Mouse (Mus musculus) midbrain, embryonic 15.5 days (tissue): ENCODE data around the gene Casq2. TPM values are rescaled to one million over a fixed set of nuclear protein-coding genes. Genes with fewer than 3 reads are reported as not detected.

Experiments used
- ATAC-seq: fragments of 200-750 bp; cut with Nextera tagmentation; replicated peaks from 2 replicates; pipeline ENCODE4 v1.8.0; 2017; ENCODE audit warnings: moderate TSS enrichment
- H3K27ac ChIP-seq: fragments of 300-500 bp; sonication (generic); 2 replicates; pipeline ENCODE4 v1.5.1; 2015; ENCODE audit warnings: mild to moderate bottlenecking, inconsistent platforms
- H3K27me3 ChIP-seq: fragments of 300-500 bp; sonication (generic); replicated peaks from 2 replicates; pipeline ENCODE4 v1.6.1; 2015; ENCODE audit warnings: inconsistent platforms
- H3K36me3 ChIP-seq: fragments of 300-500 bp; sonication (generic); replicated peaks from 2 replicates; pipeline ENCODE4 v1.6.1; 2015; ENCODE audit warnings: inconsistent platforms
- H3K4me1 ChIP-seq: fragments of 300-500 bp; sonication (generic); 2 replicates; pipeline ENCODE4 v1.6.1; 2015; ENCODE audit warnings: inconsistent platforms
- H3K4me2 ChIP-seq: fragments of 300-500 bp; sonication (generic); 2 replicates; pipeline ENCODE4 v1.6.1; 2015; ENCODE audit warnings: inconsistent platforms, mild to moderate bottlenecking, moderate library complexity
- H3K4me3 ChIP-seq: fragments of 300-500 bp; sonication (generic); 2 replicates; pipeline ENCODE4 v1.5.1; 2015; ENCODE audit warnings: mild to moderate bottlenecking, inconsistent platforms
- H3K9ac ChIP-seq: fragments of 300-500 bp; sonication (generic); 2 replicates; pipeline ENCODE4 v1.6.1; 2015; ENCODE audit warnings: mild to moderate bottlenecking, inconsistent platforms
- H3K9me3 ChIP-seq: fragments of 300-500 bp; sonication (generic); 2 replicates; pipeline ENCODE4 v1.6.1; 2016; ENCODE audit warnings: inconsistent platforms
- WGBS: fragments of 180-500 bp; shearing (Covaris S2); methylation state at CpG from one replicate; pipeline ENCODE4 v1.1.7; 2015; ENCODE audit warnings: mixed read lengths; 5-methylcytosine and 5-hydroxymethylcytosine counted together
- polyA plus RNA-seq: library from polyadenylated mRNA; unstranded; fragments of >200 nt; fragmentation: Nextera tagmentation; extraction: Ambion mirVana; gene quantifications from 2 replicates; pipeline ENCODE4 v1.2.1, GENCODE M21; 2015

Casq2 gene
- polyA plus RNA-seq, 1 experiment from 2014 or later: 0.25 TPM

DNA sequence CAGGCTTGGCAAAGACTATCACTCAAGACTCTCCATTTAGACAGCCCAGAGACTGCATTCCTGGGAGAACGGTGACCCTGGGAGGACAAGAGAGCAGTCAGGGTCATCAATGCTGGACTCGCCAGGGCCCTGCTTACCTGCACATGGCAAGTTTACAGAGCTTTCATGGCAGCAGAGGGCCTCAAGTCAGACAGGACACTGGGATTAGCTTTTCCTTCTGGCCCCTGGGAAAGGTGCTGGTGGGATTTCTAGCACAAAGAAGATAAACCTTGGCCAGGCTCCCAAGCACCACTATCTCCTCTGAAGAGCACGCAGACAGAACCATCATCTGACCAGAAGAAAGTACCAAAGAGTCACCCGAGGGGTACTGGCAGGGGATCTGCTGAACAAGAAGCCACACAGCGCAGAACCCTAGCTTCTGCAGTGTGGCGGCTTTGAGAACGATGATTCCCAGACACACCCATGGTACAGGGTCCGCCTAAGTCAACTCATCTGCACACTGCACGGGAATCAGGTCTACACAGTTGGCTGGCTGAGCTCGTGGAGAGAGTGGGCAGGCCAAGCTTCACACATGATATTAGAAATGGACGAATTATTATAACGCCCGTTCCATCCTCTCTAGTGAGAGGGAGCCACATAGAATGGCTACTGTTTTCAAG lies 1.3 kb upstream of the Casq2 start:
- Histone ChIP-seq H3K27me3 (0 out of 2 replicates have a peak, but pooled peaks cover 5% of the 10 kb centered on the region), H3K36me3 (no peaks in the 10 kb centered on the region), H3K9me3 (no peaks in the 10 kb centered on the region), H3K4me2 (no peak overlapping the region), H3K4me3 (no peak overlapping the region), H3K4me1 (0 out of 2 replicates have a peak, but pooled peaks cover 4% of the 10 kb centered on the region), H3K9ac (no peak overlapping the region), H3K27ac (no peak overlapping the region)
- WGBS: 63% methylated on average over 13 of the region's 13 CpGs
- no peak for ATAC-seq

DNA sequence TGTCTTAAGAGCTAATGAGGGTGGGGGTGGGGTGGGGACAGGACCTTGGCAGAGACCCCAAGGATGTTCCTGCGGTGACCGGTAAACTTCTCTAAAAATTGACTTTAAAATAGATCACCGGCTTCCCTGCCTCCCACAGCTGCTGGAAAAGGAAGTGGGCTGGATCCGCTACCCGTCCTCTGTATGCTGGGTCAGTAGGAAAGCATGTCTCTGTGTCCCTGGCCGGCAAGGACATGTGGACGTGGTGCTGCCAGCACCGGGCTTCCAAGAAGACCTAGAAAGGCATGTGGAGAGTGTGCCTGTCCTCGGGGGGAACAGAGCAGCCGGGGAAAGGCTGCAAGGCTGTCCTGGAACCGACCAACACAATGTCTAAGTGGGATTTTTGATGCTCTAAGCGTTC lies 496 bp upstream of the Casq2 start:
- no peak overlapping the region for H3K4me2 ChIP-seq
- no peaks in the 10 kb centered on the region for H3K9me3 ChIP-seq
- H3K27me3 ChIP-seq: 0 out of 2 replicates have a peak, but pooled peaks cover 5% of the 10 kb centered on the region
- H3K4me1 ChIP-seq: 0 out of 2 replicates have a peak, but pooled peaks cover 4% of the 10 kb centered on the region
- H3K9ac ChIP-seq: no peak overlapping the region
- no peak for ATAC-seq
- WGBS: 39% methylated on average over 12 of the region's 12 CpGs
- no peak overlapping the region for H3K4me3 ChIP-seq
- H3K27ac ChIP-seq: no peak overlapping the region
- no peaks in the 10 kb centered on the region for H3K36me3 ChIP-seq

DNA sequence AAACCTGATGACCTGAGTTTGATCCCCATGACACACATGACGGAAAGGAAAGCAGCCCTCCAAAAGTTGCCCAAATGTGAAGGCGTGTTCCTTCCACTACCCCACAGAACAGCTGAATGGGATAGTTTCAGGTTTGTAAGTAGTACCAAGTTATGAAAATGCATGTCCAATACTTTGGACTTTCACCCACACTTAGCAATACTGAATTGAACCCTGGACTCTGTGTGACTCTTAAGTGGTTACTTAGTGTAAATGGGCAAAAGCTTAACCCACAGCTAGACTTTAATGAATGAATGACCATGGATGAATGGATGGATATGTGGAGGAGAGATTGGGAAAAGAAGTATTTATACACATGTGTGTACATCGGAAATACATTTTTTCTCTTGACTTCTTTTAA lies 8.6 kb downstream of the Casq2 start:
- 88% methylated on average over 3 of the region's 3 CpGs for WGBS
- no peaks in the 10 kb centered on the region for H3K36me3 ChIP-seq
- H3K9ac ChIP-seq: no peak overlapping the region
- H3K27me3 ChIP-seq: no peaks in the 10 kb centered on the region
- H3K4me1 ChIP-seq: no peaks in the 10 kb centered on the region
- H3K4me3 ChIP-seq: no peak overlapping the region
- no peak overlapping the region for H3K27ac ChIP-seq
- no peaks in the 10 kb centered on the region for H3K9me3 ChIP-seq
- ATAC-seq: no peak
- H3K4me2 ChIP-seq: no peak overlapping the region

DNA sequence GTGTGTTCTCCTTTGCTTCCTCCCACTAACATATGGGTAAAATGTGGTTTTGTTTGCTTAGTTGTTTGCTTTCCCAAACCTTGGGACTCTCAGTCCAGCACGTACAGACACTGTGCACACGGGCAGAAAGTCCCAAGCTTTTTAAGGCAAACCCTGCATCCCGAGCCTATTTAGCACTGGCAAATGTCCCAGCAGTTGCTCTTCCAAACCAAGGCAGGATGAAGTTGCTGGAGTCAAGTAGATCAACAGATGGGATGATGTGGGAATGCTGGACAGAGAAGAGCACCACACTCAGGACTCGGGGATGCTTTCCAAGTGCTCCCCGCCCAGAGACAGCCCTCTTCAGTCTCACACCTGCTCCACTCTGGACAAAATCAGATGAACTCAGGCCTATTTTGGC lies 9.2 kb downstream of the Casq2 start:
- no peaks in the 10 kb centered on the region for H3K9me3 ChIP-seq
- ATAC-seq: no peak
- no peaks in the 10 kb centered on the region for H3K4me1 ChIP-seq
- H3K4me3 ChIP-seq: no peak overlapping the region
- no peak overlapping the region for H3K27ac ChIP-seq
- H3K9ac ChIP-seq: no peak overlapping the region
- H3K27me3 ChIP-seq: no peaks in the 10 kb centered on the region
- no peak overlapping the region for H3K4me2 ChIP-seq
- no peaks in the 10 kb centered on the region for H3K36me3 ChIP-seq
- 87% methylated on average over 5 of the region's 5 CpGs for WGBS

DNA sequence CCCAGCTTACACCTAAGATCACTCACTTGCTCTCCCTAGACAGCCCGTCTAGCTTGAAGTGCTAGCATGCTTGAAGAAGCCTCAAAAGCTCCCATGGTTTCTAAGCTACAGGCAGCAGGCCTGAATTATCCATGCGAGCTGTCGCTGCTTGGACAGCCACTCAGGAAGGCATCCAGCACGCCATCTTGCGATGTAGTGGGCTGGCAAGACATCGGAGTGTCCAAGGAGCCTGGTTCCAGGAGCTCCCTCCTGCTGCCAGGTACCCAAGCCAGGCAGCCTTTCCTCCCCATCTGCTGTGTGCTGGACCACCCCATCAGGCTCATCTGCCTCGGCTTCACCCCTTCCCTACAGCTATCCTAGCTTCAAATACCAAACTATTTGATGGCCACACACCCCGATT lies 10.2 kb downstream of the Casq2 start:
- H3K27me3 ChIP-seq: no peaks in the 10 kb centered on the region
- H3K9me3 ChIP-seq: no peaks in the 10 kb centered on the region
- 84% methylated on average over 8 of the region's 8 CpGs for WGBS
- H3K4me2 ChIP-seq: no peak overlapping the region
- H3K4me1 ChIP-seq: no peaks in the 10 kb centered on the region
- H3K9ac ChIP-seq: no peak overlapping the region
- no peak for ATAC-seq
- no peaks in the 10 kb centered on the region for H3K36me3 ChIP-seq
- H3K4me3 ChIP-seq: no peak overlapping the region
- no peak overlapping the region for H3K27ac ChIP-seq

DNA sequence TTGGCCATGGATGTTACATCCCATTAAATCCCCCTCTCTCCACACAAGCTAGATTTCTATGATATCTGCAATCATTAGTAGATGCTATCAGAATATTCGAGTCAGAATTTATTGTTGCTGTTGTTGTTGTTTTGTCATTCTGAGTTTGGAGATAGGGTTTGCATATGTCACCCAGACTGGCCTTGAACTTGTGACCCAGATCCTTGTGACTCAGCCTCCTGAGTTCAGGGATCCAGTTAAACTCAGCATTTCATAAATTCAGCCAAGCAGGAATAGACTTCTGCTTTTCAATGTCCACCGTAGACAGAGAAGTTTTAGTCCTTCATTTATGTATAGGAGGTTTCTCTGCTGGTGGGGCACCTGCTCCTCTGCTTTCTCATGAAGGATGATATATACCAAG lies 10.8 kb downstream of the Casq2 start:
- no peaks in the 10 kb centered on the region for H3K9me3 ChIP-seq
- H3K36me3 ChIP-seq: no peaks in the 10 kb centered on the region
- H3K27ac ChIP-seq: no peak overlapping the region
- no peaks in the 10 kb centered on the region for H3K4me1 ChIP-seq
- 92% methylated on average over 2 of the region's 2 CpGs for WGBS
- no peak for ATAC-seq
- H3K9ac ChIP-seq: no peak overlapping the region
- H3K27me3 ChIP-seq: no peaks in the 10 kb centered on the region
- no peak overlapping the region for H3K4me2 ChIP-seq
- no peak overlapping the region for H3K4me3 ChIP-seq

DNA sequence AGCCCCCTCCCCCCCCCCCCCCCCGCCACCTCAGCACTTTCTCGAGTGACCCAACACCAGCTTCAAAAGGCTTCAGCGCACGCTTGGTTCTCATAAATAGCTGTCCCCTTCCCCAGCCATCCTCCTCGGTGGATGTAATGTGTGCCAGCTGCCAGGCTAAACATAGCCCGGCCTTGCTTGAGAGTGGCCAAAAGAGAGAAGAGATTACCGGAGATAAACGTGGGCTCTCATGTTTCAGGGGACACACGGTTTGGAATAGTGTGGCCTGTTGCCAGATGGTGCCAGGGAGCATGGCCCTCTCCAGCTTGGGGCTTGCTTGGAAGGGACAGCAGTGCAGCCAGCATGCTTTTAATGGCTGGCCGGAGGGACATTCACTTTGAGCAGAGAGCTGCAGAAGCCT lies 13.0 kb downstream of the Casq2 start:
- Histone ChIP-seq H3K36me3 (no peaks in the 10 kb centered on the region), H3K9me3 (no peaks in the 10 kb centered on the region), H3K4me3 (no peak overlapping the region), H3K27me3 (no peaks in the 10 kb centered on the region), H3K27ac (no peak overlapping the region), H3K4me2 (no peak overlapping the region), H3K9ac (no peak overlapping the region), H3K4me1 (no peaks in the 10 kb centered on the region)
- WGBS: 61% methylated on average over 10 of the region's 10 CpGs
- no peak for ATAC-seq

DNA sequence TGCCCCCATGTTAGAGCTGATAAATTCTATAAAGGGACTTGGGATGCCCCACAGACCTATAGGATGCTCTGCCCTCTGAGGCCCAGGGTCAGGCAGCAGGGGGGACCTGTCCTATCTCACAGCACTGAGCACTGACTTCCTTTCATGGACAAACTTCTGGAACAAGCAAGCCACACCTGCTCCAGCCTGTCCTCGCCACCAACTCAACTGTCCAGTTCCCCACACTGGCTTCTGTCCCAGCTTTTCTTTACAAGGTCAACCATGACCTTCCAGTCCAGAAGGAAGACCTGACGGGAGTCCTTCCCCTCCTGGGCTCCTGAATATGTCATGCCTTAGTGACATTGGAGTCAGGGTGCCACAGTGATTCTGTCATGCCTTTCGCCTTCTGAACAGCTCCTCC lies 13.6 kb downstream of the Casq2 start:
- H3K4me3 ChIP-seq: no peak overlapping the region
- 94% methylated on average over 3 of the region's 3 CpGs for WGBS
- no peak overlapping the region for H3K4me2 ChIP-seq
- no peaks in the 10 kb centered on the region for H3K4me1 ChIP-seq
- H3K36me3 ChIP-seq: no peaks in the 10 kb centered on the region
- H3K9ac ChIP-seq: no peak overlapping the region
- H3K9me3 ChIP-seq: no peaks in the 10 kb centered on the region
- H3K27me3 ChIP-seq: no peaks in the 10 kb centered on the region
- no peak for ATAC-seq
- H3K27ac ChIP-seq: no peak overlapping the region

DNA sequence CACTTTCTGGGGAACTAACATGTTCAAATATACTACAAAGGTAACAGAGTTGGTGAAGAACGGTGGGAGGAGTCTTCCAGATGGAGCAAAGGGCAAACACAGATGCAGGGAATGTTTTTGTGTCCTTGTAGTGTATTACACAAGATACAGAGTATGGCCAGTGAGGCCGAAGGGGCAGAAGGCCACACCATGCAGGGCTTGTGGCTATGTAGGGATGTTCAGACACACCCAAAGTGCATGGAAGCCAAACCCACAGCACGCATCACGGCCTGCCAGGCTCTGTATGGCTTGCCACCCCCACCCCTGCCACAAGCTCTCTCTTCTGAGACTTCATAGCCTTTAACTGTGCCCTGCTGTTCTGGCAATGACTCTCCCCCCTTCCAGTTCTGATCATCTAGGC lies 15.2 kb downstream of the Casq2 start:
- no peak for ATAC-seq
- no peaks in the 10 kb centered on the region for H3K27me3 ChIP-seq
- WGBS: 93% methylated on average over 4 of the region's 4 CpGs
- H3K9me3 ChIP-seq: no peaks in the 10 kb centered on the region
- H3K9ac ChIP-seq: no peak overlapping the region
- no peaks in the 10 kb centered on the region for H3K36me3 ChIP-seq
- H3K27ac ChIP-seq: no peak overlapping the region
- H3K4me3 ChIP-seq: no peak overlapping the region
- no peaks in the 10 kb centered on the region for H3K4me1 ChIP-seq
- H3K4me2 ChIP-seq: no peak overlapping the region

DNA sequence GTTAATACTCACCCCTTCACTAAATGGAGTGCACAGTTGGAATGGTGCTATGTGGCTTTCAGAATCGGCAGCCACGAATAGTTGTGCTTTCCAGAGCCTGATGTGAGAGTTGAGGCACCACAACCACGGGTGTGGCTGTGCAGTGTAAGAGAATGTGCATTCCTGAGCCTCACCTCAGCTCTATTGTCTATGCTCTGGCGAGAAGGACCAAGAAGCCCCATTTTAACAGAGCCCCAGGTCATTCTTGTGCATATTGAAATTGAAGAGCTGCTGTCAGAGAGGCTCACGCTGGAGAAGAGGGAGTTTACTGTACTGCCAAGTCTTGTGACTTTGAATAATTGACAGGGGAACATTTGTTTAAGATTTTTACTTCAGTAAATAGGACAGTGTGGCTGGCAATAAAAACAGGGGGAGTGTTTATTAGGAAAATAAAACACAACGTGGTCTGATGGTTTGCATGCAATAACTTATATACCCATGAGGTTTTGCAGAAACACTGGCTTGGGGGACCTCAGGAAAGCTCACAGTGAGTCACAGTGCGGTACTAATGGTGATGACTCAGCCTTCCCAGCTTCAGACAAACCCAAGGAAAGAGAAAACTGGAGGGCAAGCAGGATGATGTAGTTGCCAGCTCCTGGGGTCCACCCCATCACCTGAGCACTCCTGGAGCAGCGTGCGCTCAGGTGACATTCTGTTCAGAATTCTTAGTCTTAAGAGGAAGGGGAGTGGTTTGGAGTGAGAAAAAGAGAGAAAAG lies 17.8 kb downstream of the Casq2 start:
- no peak overlapping the region for H3K27ac ChIP-seq
- H3K36me3 ChIP-seq: no peaks in the 10 kb centered on the region
- ATAC-seq: no peak
- no peaks in the 10 kb centered on the region for H3K9me3 ChIP-seq
- H3K9ac ChIP-seq: no peak overlapping the region
- 81% methylated on average over 9 of the region's 9 CpGs for WGBS
- no peaks in the 10 kb centered on the region for H3K27me3 ChIP-seq
- no peak overlapping the region for H3K4me3 ChIP-seq
- H3K4me2 ChIP-seq: no peak overlapping the region
- H3K4me1 ChIP-seq: no peaks in the 10 kb centered on the region

DNA sequence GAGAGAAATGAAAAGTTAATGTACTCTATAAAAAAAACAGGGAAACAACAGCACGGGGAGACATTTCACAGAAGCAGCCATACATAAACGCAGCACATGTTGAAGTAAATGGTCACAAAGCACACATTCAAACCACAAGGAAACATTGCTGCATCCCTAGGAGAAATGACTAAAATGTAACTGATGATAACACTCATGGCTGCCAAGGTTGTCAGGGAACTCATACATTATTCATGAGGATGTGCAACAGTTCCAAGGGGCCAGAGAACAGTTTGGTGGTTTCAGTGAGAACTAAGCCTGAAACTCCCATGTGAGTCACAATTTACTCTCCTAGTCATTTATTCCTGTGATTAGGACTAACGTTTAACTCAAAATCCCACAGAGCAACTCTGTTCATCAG lies 22.0 kb downstream of the Casq2 start:
- Histone ChIP-seq H3K4me1 (no peaks in the 10 kb centered on the region), H3K4me2 (no peak overlapping the region), H3K27ac (no peak overlapping the region), H3K27me3 (no peaks in the 10 kb centered on the region), H3K36me3 (no peaks in the 10 kb centered on the region), H3K9me3 (no peaks in the 10 kb centered on the region), H3K9ac (no peak overlapping the region), H3K4me3 (no peak overlapping the region)
- WGBS: 80% methylated on average over 3 of the region's 3 CpGs
- ATAC-seq: no peak

DNA sequence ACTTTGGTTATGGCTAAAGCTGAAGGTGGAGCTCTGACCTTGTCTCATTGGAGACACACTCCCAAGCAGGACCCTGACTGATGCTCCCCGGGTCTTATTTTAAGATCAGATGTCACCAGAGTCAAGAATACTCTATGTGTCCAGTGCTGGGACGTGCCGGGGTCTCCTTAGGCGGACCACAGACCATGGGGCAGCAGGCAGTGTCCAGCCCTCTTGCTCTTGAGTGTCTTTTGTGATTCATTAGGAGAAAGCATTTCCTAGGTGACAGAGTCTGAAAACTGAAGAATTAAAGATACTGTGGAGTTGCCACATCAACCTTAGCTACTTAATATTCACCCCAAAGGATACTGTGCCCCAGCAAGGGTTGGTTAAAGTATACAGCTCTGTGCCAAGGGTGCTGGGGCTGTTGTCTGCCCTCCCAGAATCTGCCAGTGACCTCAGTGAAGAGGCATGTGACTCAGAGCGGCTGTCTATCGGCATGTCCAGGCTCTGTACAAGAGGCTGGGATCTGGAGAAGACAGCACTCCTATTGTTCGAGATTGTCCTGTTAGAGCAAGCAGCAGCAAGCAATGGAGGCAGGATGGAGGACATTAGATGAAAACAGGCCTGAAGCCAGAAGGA lies 25.9 kb downstream of the Casq2 start:
- H3K27me3 ChIP-seq: no peaks in the 10 kb centered on the region
- H3K4me3 ChIP-seq: no peak overlapping the region
- no peaks in the 10 kb centered on the region for H3K36me3 ChIP-seq
- ATAC-seq: no peak
- no peak overlapping the region for H3K27ac ChIP-seq
- H3K4me2 ChIP-seq: no peak overlapping the region
- no peaks in the 10 kb centered on the region for H3K9me3 ChIP-seq
- H3K4me1 ChIP-seq: no peaks in the 10 kb centered on the region
- WGBS: 79% methylated on average over 7 of the region's 7 CpGs
- H3K9ac ChIP-seq: no peak overlapping the region

DNA sequence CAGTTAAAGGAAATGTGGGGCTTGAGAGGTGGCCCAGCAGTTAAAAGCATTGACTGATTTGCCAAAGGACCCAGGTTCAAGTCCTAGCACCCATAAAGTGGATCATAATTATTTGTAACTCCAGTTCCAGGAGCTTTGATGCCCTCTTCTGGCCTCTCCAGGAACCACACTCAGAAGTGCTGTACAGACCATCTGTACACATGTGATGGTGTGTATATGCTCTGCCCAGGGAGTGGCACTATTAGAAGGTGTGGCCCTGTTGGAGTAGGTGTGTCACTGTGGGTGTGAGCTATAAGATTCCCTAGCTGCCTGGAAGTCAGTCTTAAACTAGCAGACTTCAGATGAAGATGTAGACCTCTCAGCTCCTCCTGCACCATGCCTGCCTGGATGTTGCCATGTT lies 34.7 kb downstream of the Casq2 start:
- Histone ChIP-seq H3K9ac (no peak overlapping the region), H3K27ac (no peak overlapping the region), H3K36me3 (no peaks in the 10 kb centered on the region), H3K4me3 (no peak overlapping the region), H3K4me1 (no peaks in the 10 kb centered on the region), H3K4me2 (no peak overlapping the region), H3K9me3 (no peaks in the 10 kb centered on the region), H3K27me3 (no peaks in the 10 kb centered on the region)
- ATAC-seq: no peak
